Mouse (Mus musculus): ENCODE results near the gene Ak4.
"Not testable (repeated sequence)": the region's sequence is repeated elsewhere in the genome, so short reads cannot be mapped to it uniquely, and the experiment has no call there.

Ak4 gene

DNA sequence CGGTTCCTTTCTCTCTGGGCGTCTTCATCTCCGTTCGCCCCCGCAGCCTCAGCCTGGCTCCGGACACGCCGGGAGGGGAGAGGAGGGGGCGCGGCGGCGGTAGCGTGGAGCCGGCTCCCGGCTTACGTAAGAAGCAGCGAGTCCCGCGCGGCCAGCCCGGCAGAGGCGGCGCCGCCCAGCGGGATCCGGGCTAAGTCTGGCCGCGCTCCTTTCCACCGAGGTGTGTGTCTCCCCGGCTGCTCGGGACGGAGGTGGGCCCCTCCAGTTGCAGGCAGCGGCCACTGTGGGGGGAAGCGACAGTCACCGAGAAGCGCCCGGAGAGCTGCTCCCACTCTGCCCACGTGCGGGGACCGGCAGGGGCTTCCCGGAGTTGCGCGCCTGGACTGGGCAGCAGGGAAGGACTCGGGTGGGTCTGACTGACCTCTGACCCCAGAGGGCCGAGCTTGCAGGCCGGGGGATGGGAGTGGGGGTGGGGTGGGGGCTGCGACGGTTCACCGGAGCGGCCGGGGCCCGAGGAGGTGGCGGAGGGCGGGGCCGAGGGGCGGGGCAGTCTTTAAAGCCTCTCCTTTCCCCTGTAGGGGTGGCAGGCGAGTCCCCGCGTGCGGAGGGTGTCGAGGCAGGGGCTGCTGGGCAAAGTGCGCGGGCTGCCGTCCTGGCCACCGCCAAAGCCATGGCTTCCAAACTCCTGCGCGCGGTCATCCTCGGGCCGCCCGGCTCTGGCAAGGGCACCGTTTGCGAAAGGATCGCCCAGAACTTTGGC is at the start of gene Ak4:
Ak4 (plus strand) TSS at position 127 of the 760 bp plus-strand sequence.
- DNase-seq (ENCODE audit: low spot score): no peak

GRCm38 (mm10) chr4:101369738-101370275 is 49.3 kb upstream of the Ak4 start:
- DNase-seq (ENCODE audit: low spot score): no peak

- DNase-seq (ENCODE audit: low spot score): no peak
These were observed 46.8 kb upstream of the Ak4 start for GRCm38 (mm10) chr4:101372283-101372682.

DNA sequence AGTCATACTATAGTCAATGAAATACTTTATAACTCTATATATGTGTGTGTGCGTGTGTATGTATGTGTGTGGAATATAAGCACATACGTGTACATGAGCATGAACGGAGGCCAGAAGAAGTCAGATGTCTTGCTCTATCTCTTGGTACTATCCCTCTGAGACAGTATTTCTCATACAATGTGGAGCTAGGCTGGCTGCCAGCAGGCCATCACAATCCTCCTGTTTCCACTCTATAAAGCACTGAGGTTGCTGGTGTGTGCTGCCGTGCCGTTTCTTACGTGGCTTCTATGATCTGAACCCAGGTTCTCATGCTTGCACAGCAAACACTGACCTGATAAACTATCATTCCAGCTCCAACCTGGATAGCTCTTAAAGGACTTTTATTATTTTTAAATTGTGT is 46.3 kb upstream of the Ak4 start:
- DNase-seq (ENCODE audit: low spot score): no peak

GRCm38 (mm10) chr4:101374104-101374503 is 45.0 kb upstream of the Ak4 start:
- DNase-seq (ENCODE audit: low spot score): no peak

GRCm38 (mm10) chr4:101376835-101377234 is 42.2 kb upstream of the Ak4 start:
- no peak for DNase-seq (ENCODE audit: low spot score)

GRCm38 (mm10) chr4:101378241-101378640 is 40.8 kb upstream of the Ak4 start:
- DNase-seq (ENCODE audit: low spot score): no peak

DNA sequence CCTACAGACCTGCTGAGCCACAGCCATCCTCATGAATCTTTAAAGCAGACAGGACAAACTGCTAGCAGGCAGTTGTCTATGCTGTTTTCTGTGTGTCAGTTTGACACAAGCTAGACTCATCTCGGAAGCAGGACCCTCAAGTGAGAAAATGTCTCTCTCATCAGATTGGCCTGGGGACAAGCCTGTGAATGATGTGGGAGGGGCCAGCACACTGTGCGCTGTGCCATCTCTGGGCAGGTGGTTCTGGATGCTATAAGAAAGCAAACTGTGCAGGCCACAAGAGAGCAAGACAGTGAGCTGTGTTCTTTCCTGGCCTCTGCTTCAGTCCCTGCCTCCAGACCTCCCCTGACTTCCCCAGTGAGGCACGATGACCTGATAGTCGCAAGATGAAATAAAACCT is 40.3 kb upstream of the Ak4 start:
- DNase-seq (ENCODE audit: low spot score): no peak

- DNase-seq (ENCODE audit: low spot score): no peak
These were observed 34.1 kb upstream of the Ak4 start for GRCm38 (mm10) chr4:101385002-101385401.

GRCm38 (mm10) chr4:101388246-101388645 is 30.8 kb upstream of the Ak4 start:
- DNase-seq (ENCODE audit: low spot score): no peak

DNA sequence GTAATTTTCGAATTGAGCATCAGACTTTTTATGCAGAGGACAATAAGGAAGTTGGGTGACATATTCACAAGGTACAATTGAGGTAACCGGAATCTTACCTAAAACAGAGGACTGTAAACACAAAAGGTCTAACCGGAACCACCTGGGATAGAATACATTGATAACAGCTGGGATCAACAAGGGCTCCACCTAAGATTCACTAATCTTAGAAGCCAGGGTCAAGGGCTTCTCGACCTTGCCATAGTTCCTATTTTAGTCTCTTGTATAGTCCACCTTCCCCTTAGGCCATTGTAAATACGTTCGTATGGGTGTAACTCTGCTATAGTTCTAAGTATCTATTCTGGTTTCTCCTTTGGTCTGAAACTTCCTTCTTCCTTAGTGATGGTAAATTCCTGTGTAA is 30.4 kb upstream of the Ak4 start:
- not testable (repeated sequence) for DNase-seq (ENCODE audit: low spot score)

DNA sequence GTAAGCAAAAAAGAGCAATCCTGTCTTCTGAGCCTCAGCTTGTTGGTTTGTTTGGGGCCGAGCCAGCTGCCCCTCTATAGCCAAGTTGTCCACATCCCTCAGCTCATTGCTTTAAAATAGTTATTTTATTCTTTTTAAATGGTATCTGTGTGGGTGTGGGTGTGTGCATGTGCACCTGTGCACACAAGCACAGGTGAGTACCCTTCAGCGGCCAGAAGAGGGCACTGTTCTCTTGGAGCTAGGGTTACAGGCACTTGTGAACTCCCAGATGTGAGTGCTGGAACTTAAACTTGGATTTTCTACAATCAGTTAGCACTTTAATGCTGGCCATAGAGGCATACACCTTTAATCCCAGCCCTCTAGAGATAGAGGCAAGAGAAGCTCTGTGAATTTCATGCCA is 26.8 kb upstream of the Ak4 start:
- DNase-seq (ENCODE audit: low spot score): peak; percentile 17

- no peak for DNase-seq (ENCODE audit: low spot score)
These were observed 25.8 kb upstream of the Ak4 start for GRCm38 (mm10) chr4:101393292-101393711.

- DNase-seq (ENCODE audit: low spot score): no peak
These were observed 24.0 kb upstream of the Ak4 start for GRCm38 (mm10) chr4:101395021-101395533.

DNA sequence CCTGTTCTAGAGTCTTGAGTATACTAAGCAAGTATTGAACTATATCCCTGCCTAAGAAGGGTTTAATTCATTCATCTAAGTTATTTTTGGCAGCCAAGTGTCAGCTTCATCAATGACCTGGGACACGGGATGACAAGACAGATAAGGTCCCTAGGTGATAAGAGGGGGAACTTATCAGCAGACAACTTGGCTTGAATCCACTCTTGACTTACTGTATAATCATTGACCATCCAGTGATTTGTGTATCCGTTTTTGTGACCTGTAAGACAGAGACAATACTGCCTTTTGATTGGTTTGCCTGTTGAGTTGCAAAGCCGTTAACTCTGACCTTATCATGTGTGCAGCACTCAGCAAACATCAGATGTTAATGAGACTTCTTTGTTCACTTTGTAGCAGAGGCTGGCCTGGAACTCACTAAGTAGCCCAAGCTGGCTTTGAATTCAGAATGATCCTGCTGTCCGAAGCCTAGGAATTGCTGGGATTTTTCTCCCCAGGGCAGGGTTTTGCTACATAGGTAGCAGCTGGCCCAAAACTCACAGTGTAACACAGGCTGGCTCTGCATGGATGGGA is 19.0 kb upstream of the Ak4 start:
- DNase-seq (ENCODE audit: low spot score): no peak

DNA sequence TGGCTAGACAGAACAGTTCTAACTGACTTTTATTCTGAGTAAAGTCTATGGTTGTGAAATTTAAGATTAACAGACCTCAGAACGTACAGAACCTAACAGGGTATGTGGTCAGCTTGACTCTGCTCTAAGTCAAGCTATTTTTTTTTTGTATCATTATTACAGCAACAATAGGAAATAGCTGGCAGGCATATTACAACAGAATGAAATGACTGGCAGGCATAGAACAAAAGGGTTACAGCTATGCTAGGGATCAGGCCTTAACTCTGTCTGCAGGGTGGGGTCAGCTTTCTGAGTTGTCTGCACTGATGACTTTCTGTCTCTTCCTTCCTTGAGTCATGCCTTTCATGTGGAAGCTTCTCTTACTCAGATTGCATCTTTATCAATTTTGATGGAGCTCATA is 17.1 kb upstream of the Ak4 start:
- DNase-seq (ENCODE audit: low spot score): no peak

GRCm38 (mm10) chr4:101404863-101405262 is 14.2 kb upstream of the Ak4 start:
- DNase-seq (ENCODE audit: low spot score): no peak

- no peak for DNase-seq (ENCODE audit: low spot score)
These were observed 12.5 kb upstream of the Ak4 start for GRCm38 (mm10) chr4:101406411-101407196.

DNA sequence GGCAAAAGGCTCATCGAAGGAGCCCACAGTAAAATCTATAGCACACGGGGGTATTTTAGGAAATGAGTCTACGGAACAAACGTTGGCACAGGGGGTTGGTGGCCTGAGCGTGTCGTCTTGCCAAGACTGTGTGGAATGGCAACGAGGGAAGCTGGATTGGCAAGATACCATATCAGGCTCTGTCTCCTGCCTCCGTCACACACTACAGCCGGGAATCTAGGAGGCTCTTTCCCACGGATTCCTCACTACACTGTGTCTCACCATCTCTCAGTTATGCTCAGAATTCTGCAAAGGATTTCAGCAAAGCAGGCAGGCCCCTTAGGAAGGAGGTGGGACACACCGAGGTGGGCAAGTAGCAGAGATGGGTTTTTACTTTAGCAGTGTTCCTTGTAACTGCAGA is 2.1 kb upstream of the Ak4 start:
- DNase-seq (ENCODE audit: low spot score): no peak

- DNase-seq (ENCODE audit: low spot score): no peak
These were observed 1.1 kb downstream of the Ak4 start for GRCm38 (mm10) chr4:101419911-101420880.

- no peak for DNase-seq (ENCODE audit: low spot score)
These were observed 3.9 kb downstream of the Ak4 start for GRCm38 (mm10) chr4:101422996-101423395.
